ENCODE assay signal across 19 mouse cellular contexts in genomic region chr6:12079260-12079659, GRCm38 (mm10).
"Had no signal": no experiment of that assay in that cellular context is flagged by ENCODE, and none has a peak within 500 bp of the region (broad histone marks: within the 10 kb centered on the region; RNA-seq: fewer than 3 reads in every experiment).

No protein-coding gene starts in this region.

- ATAC-seq: intestine, embryonic 15.5 days; lung, postnatal 0 days had no signal

- H3K9ac ChIP-seq: intestine, embryonic 15.5 days; limb, embryonic 12.5 days; limb, embryonic 15.5 days; lung, embryonic 14.5 days; stomach, embryonic 15.5 days had no signal

- H3K27me3 ChIP-seq: intestine, embryonic 15.5 days; limb, embryonic 12.5 days; limb, embryonic 15.5 days; megakaryocyte, embryonic 14.5 days; stomach, embryonic 15.5 days had no signal

- H3K27ac ChIP-seq: intestine, embryonic 15.5 days; limb, embryonic 12.5 days; limb, embryonic 15.5 days; macrophage; stomach, embryonic 15.5 days had no signal

- H3K4me2 ChIP-seq: intestine, embryonic 15.5 days; limb, embryonic 12.5 days; limb, embryonic 15.5 days; lung, embryonic 14.5 days; midbrain, embryonic 11.5 days; stomach, embryonic 15.5 days had no signal

- H3K36me3 ChIP-seq: intestine, embryonic 15.5 days; stomach, embryonic 15.5 days had no signal

- H3K9me3 ChIP-seq: intestine, embryonic 15.5 days; limb, embryonic 12.5 days; limb, embryonic 15.5 days; megakaryocyte, embryonic 14.5 days; stomach, embryonic 15.5 days had no signal

- H3K4me3 ChIP-seq: intestine, embryonic 15.5 days; limb, embryonic 12.5 days; limb, embryonic 15.5 days; megakaryocyte, embryonic 14.5 days; stomach, embryonic 15.5 days had no signal

- H3K4me1 ChIP-seq: intestine, embryonic 15.5 days; limb, embryonic 12.5 days; limb, embryonic 15.5 days; stomach, embryonic 15.5 days had no signal

- DNase-seq: kidney, adult 11 months; kidney, adult 9 months; kidney, postnatal 14 days; kidney, postnatal 4 days; left cerebral cortex, postnatal 4 days; midbrain, embryonic 14.5 days; retina, postnatal 1 day; right cerebral cortex, postnatal 25 days; spleen, adult 18-20 months; thymus, postnatal 25 days had no signal
